Mouse (Mus musculus) urinary bladder, adult 2 months (tissue): Measurements from ENCODE around the gene Gdf5. TPM values are rescaled to one million over a fixed set of nuclear protein-coding genes. Genes with fewer than 3 reads are reported as not detected.
A peak's percentile ranks its signal among the peaks of the same experiment; 100 is the strongest.

Experiments used
- DNase-seq: peaks from one replicate; pipeline ENCODE4 v3.0.0; 2022; ENCODE audit warnings: low spot score
- polyA plus RNA-seq: library from polyadenylated mRNA; depleted of rRNA; stranded (reverse); fragments of >200 nt; gene quantifications from 2 replicates; pipeline ENCODE4 v1.2.3, GENCODE M21; 2012; rRNA removed

Gdf5 gene
- polyA plus RNA-seq, result 1.5 and 1.7 TPM in 2 replicates

DNA sequence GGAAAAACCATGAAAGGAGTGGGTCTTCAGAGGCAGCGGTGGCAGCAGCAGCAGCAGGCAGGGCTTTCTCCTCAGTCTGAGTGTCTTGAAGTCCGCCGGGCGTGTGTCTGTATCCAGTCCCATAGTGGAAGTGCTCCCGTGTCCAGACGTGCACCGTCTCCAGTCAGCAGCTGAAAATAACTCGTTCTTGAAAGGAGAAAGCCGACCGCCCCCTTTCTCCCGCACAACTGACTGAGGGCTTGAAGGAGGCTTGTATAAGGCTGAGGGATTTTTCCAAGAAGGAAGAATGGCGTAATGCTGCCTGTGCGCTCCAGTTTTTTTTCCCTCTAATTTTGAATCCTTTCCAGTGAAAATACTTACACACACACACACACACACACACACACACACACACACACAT, at the start of gene Gdf5:
Gene Gdf5, minus strand, starts transcription at position 244 of the 400 bp plus-strand sequence.
- DNase-seq, result no peak

- no peak for DNase-seq
Observed at GRCm38 (mm10) chr2:155991863-155992321, 46.7 kb upstream of the Gdf5 start.

DNA sequence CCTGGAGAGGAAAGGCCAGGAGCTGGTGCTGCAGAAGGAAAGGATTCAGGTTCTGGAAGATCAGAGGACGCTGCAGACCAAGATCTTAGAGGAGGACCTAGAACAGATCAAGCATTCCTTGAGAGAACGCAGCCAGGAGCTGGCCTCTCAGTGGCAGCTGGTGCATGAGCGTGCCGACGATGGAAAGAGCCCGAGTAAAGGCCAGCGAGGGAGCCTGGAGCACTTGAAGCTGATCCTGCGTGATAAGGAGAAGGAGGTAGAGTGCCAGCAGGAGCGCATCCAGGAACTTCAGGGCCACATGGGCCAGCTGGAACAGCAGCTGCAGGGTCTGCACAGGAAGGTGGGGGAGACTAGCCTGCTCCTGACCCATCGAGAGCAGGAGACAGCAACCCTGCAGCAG, 46.0 kb upstream of the Gdf5 start:
- no peak for DNase-seq

DNA sequence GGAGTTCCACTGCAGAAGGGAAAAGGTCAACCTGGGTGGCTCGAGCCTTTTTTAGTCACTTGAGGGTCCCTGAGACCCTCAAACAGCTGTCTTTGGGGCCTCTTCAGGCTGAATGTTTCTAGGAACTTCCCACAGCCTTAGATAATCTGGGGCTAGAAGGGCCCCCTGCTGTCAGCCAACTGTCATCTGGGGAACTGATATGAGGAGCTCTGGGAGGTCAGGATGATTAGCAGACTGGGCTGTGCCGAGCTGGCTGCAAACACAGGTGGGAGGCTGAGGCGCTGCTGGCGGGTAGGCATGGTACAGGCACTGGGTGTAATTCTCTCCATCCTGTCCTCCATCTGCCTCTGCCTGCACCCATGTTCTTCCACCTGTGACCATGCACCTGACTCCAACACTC, 43.9 kb upstream of the Gdf5 start:
- no peak for DNase-seq

GRCm38 (mm10) chr2:155987131-155987530, 42.0 kb upstream of the Gdf5 start:
- DNase-seq, result no peak

DNA sequence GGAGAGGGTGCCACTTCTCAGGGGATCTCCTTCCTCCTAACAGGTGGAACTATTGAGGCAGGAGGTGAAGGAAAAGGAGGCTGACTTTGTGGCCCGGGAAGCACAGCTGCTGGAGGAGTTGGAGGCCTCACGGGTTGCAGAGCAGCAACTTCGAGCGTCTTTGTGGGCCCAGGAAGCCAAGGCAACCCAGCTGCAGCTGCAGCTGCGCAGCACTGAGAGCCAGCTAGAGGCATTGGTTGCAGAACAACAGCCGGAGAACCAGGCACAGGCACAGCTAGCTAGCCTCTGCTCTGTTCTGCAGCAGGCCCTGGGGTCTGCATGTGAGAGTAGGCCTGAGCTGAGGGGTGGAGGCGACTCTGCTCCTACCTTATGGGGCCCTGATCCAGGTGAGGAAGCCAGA, 40.6 kb upstream of the Gdf5 start:
- no peak for DNase-seq

DNA sequence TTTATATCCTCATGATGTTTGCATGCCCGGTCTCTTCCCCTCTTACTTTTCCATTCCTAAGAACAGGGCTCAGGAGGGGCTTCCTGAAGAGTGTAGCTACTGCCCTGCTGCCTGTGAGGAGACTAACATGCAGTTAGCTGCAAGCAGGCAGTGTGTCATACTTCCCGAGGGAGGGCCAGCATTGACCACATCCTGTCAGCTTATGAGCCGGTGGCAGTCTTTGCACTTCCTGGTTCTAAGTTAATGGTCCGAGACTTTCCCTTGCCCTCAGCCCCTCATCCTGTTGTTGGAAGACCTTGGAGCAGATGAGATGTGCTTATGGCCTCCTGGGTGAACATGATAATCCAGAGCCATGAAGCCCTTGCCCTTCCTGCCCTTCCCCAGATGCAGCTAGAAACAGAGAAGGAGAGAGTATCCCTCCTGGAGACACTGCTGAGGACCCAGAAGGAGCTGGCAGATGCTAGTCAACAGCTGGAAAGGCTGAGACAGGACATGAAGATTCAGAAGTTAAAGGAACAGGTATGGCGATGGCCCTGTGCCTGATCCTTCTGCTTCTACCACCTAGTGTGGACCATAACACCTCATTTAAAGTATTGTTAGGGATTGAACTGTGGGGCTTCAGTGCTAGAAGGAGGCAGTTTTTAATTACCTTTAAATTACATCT, 34.3 kb upstream of the Gdf5 start:
- DNase-seq, result no peak

GRCm38 (mm10) chr2:155974087-155974731, 29.0 kb upstream of the Gdf5 start:
- DNase-seq, result no peak

- DNase-seq, result no peak
Observed at GRCm38 (mm10) chr2:155973348-155973747, 28.2 kb upstream of the Gdf5 start.

- DNase-seq, result no peak
Observed at GRCm38 (mm10) chr2:155962991-155963390, 17.8 kb upstream of the Gdf5 start.

GRCm38 (mm10) chr2:155961862-155962261, 16.7 kb upstream of the Gdf5 start:
- DNase-seq, result no peak

DNA sequence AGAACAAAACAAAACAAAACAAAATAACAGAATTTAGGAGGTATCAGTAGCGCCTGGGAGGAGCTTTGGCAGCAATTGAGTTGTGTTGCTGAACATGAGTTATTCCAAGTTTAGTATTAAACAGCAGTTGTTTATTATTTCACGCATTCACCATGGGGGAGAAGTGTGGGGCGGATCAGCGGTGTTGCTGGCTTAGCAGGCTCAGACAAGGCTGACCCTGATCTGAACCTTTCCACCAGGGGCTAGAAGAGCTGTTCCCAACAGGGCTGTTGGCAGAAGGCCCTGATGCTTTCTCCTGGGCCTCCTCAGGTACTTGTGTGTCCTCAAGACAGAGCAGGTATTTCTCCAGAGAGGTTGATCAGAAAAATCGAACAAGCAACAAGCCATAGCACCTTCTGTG, 14.8 kb upstream of the Gdf5 start:
- no peak for DNase-seq

DNA sequence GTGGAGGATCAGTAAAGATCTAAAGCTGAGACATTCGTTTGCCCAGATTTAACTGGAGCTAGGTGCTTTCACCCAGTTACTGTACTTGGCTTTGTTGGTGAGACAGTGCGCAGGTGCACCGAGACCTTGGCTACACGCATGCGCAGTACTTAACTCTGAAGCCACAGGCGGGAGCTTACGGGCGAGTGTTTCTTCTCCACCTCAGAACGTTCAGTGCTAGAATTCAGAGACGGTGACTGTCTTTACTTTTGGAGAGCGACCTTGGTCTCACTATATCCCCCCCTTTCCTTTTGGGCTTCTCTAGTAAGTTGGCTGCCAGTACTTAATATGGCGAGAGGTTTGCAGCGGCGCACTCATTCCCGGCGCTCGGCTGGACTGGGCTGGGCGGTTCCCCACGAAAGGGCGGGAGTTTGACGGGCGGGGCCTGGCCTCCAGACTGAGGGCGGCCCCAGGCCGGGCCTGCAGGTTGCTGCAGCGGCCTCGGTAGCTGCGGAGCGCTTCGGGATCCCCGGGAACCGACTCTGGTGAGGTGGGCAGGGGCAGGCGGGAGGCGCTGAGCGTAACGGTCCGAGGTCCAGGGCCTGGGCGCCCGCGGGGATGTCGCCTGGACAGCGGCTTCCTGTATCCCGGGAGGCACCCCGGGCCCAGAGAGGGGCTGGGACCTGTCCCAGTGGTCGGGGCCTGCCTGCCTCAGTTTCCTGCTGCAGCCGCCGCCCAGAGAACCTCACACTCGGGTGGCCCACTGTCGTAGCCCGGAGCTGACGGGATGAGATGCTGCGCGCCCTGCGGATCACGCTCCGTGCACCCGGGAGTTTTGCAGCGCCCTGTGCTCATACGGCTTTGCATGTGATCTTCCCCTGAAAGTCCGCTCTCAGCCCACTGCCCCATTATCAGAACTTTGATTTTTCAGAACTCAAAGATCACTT, 11.2 kb upstream of the Gdf5 start, which contains the start of gene Cep250:
Gene Cep250, plus strand, starts transcription at position 325 of the 926 bp plus-strand sequence.
- DNase-seq, result peak; percentile 75

GRCm38 (mm10) chr2:155952006-155952405, 6.8 kb upstream of the Gdf5 start:
- no peak for DNase-seq

DNA sequence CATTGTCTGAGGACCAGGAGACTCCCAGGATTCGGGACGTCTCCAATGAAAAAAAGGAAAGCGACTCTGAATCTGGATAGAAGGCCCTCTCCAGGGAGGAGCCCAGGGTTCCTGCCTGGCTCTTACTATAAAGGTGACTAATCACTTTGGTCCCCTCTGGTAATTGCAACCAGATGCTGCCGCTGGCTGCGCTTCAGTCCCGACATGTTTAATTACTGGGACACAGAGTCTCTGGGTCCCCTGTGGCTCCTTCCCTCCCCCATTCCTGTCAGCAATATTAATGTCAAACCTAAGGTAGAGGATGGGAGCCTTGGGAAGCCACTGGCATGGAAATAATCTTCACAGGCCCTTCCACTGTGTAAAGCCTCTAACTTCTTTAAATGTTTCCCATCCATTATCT, 4.2 kb upstream of the Gdf5 start:
- no peak for DNase-seq

- no peak for DNase-seq
Observed at GRCm38 (mm10) chr2:155947390-155948002, 2.3 kb upstream of the Gdf5 start.

DNA sequence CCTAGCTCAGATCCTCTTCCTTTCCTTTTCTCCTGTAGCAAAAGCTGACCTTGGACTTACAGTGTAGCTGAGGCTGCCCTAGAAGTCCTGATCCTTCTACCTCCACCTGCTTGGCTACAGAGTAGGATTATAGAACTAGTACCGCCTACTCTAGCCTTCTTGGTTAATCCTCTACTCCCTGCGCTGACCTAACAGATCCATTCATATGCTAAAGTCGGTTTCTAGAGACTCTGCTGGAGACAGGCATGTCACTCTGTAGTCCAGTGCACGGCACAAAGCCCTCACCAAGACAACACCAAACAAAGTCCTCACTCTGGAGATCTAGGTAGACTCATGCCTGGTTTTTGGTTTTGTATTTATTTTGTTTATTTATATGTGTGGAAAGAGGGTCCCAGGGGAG, 1.3 kb upstream of the Gdf5 start:
- no peak for DNase-seq

DNA sequence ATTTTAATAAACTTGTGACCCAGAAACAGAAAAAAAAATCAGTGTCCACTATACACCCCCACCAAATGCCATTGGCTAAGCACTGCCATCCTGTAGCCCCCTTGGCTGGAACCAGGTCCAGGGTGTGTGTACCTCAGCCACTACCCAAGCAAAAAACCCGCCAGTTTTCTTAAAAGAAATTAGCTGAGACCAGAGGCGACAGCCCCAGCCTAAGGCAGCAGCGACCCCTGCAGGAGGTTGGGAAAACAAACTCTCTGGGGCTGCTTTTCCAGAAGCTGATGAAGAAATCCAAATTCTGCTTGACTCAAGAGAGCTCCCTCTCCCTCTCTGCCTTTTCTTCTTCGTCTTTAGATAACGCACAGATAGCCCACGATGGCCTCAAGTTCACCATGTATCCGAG, 902 bp upstream of the Gdf5 start:
- DNase-seq, result peak; percentile 65

GRCm38 (mm10) chr2:155945580-155945979, 413 bp upstream of the Gdf5 start:
- DNase-seq, result no peak

GRCm38 (mm10) chr2:155944685-155945084, 482 bp downstream of the Gdf5 start:
- no peak for DNase-seq

GRCm38 (mm10) chr2:155943463-155943862, 1.7 kb downstream of the Gdf5 start:
- no peak for DNase-seq
